Mouse (Mus musculus): ENCODE data around the gene Pdcd2l. TPM values are rescaled to one million over a fixed set of nuclear protein-coding genes. Genes with fewer than 3 reads are reported as not detected.

Pdcd2l gene
- polyA plus RNA-seq, 1 experiment from 2014 or later = 46.7 TPM

- no peaks in the 10 kb centered on the region for H3K4me1 ChIP-seq (ENCODE audit: control insufficient read depth, insufficient read depth, low read length)
- H3K27me3 ChIP-seq (ENCODE audit: control insufficient read depth, insufficient read depth, low read length) = no peaks in the 10 kb centered on the region
- no peak overlapping the region for H3K9ac ChIP-seq (ENCODE audit: low read depth, low read length)
- H3K9me3 ChIP-seq (replicated peaks; ENCODE audit: control insufficient read depth, low read length) = no peaks in the 10 kb centered on the region
- no peak overlapping the region for H3K4me2 ChIP-seq
- H3K27ac ChIP-seq (ENCODE audit: low read depth, low read length) = no peak overlapping the region
- WGBS (ENCODE audit: insufficient replicate concordance) = 95% methylated on average over 13 of the region's 13 CpGs
- no peak for ATAC-seq (replicated peaks; ENCODE audit: insufficient number of reproducible peaks, low FRiP score, low TSS enrichment)
- H3K4me3 ChIP-seq (ENCODE audit: low read depth, low read length) = no peak overlapping the region
- H3K36me3 ChIP-seq (ENCODE audit: control insufficient read depth, insufficient read depth, low read length) = peaks cover 47% of the 10 kb centered on the region
These were observed 55.3 kb downstream of the Pdcd2l start for GRCm38 (mm10) chr7:34141123-34141522.

GRCm38 (mm10) chr7:34139493-34139892 is 57.0 kb downstream of the Pdcd2l start:
- no peak overlapping the region for H3K27ac ChIP-seq (ENCODE audit: low read depth, low read length)
- H3K4me2 ChIP-seq = no peak overlapping the region
- H3K4me1 ChIP-seq (ENCODE audit: control insufficient read depth, insufficient read depth, low read length) = no peaks in the 10 kb centered on the region
- H3K27me3 ChIP-seq (ENCODE audit: control insufficient read depth, insufficient read depth, low read length) = no peaks in the 10 kb centered on the region
- no peaks in the 10 kb centered on the region for H3K9me3 ChIP-seq (replicated peaks; ENCODE audit: control insufficient read depth, low read length)
- H3K9ac ChIP-seq (ENCODE audit: low read depth, low read length) = no peak overlapping the region
- 86% methylated on average over 6 of the region's 6 CpGs for WGBS (ENCODE audit: insufficient replicate concordance)
- H3K4me3 ChIP-seq (ENCODE audit: low read depth, low read length) = no peak overlapping the region
- ATAC-seq (replicated peaks; ENCODE audit: insufficient number of reproducible peaks, low FRiP score, low TSS enrichment) = no peak
- H3K36me3 ChIP-seq (ENCODE audit: control insufficient read depth, insufficient read depth, low read length) = peaks cover 37% of the 10 kb centered on the region

Other genes with a start within 250 kb of the Pdcd2l start
- gene Scgb2b27, start 182.7 kb downstream of the Pdcd2l start, polyA plus RNA-seq (2014; fragmentation: Nextera tagmentation; extraction: Ambion mirVana) = not detected in 2 replicates
- not detected in 2 replicates for gene Scgb1b27, start 175.2 kb downstream of the Pdcd2l start, polyA plus RNA-seq (2014; fragmentation: Nextera tagmentation; extraction: Ambion mirVana)
- not detected in 2 replicates for gene Scgb1b30, start 101.2 kb downstream of the Pdcd2l start, polyA plus RNA-seq (2014; fragmentation: Nextera tagmentation; extraction: Ambion mirVana)
- gene Wtip, start 63.4 kb downstream of the Pdcd2l start, polyA plus RNA-seq (2014; fragmentation: Nextera tagmentation; extraction: Ambion mirVana) = 4.8 and 7.4 TPM in 2 replicates
- gene Uba2, start 27.1 kb downstream of the Pdcd2l start, polyA plus RNA-seq (2014; fragmentation: Nextera tagmentation; extraction: Ambion mirVana) = 125 and 128 TPM in 2 replicates
- 798 and 824 TPM in 2 replicates for gene Gpi1, start 33.7 kb upstream of the Pdcd2l start, polyA plus RNA-seq (2014; fragmentation: Nextera tagmentation; extraction: Ambion mirVana)
- 0.80 and 1.2 TPM in 2 replicates for gene Gm6096, start 54.4 kb upstream of the Pdcd2l start, polyA plus RNA-seq (2014; fragmentation: Nextera tagmentation; extraction: Ambion mirVana)
- gene 4931406P16Rik, start 116.9 kb upstream of the Pdcd2l start, polyA plus RNA-seq (2014; fragmentation: Nextera tagmentation; extraction: Ambion mirVana) = 46.2 and 56.2 TPM in 2 replicates
- 41.7 and 46.4 TPM in 2 replicates for gene Lsm14a, start 196.7 kb upstream of the Pdcd2l start, polyA plus RNA-seq (2014; fragmentation: Nextera tagmentation; extraction: Ambion mirVana)

Data from heart, embryonic 11.5 days (tissue).